Mouse (Mus musculus) ES-E14 (cell line): ENCODE measurements at regions not wholly inside any gene's neighbourhood (a gene's known extent, or its start where the extent isn't known, plus 50 kb on each side); places are given as distances from the start of the nearest gene placed in this dataset.

Experiments
- DNase-seq: peaks from one replicate; pipeline ENCODE4 v3.0.0-alpha.2; 2013; ENCODE audit warnings: low read depth, low spot score
- H3K27ac ChIP-seq: 2 replicates; pipeline ENCODE4 v1.5.1; 2012; ENCODE audit warnings: low read depth, mild to moderate bottlenecking, low read length, moderate library complexity, mixed read lengths; ENCODE audit not compliant: poor library complexity, insufficient read depth, severe bottlenecking
- H3K36me3 ChIP-seq: 2 replicates; pipeline ENCODE4 v1.6.1; 2012; ENCODE audit warnings: mild to moderate bottlenecking, low read length, moderate library complexity, mixed read lengths; ENCODE audit not compliant: control insufficient read depth, poor library complexity, insufficient read depth, severe bottlenecking
- H3K4me1 ChIP-seq, 2 experiments: fragments of 150-350 bp in 1 of 2; sonication (generic) in 1 of 2; 2 replicates each; pipeline ENCODE4 v1.6.1; 2012; ENCODE audit warnings: low read length in 2 of 2, mild to moderate bottlenecking in 1 of 2, mixed read lengths in 1 of 2; ENCODE audit not compliant: control insufficient read depth in 2 of 2, insufficient read depth in 2 of 2, poor library complexity in 1 of 2
- H3K4me3 ChIP-seq, 2 experiments: fragments of 150-350 bp in 1 of 2; sonication (generic) in 1 of 2; 2 replicates each; pipeline ENCODE4 v1.5.1; 2012; ENCODE audit warnings: low read length in 2 of 2, low read depth in 1 of 2, mild to moderate bottlenecking in 1 of 2, mixed read lengths in 1 of 2; ENCODE audit not compliant: insufficient read depth in 1 of 2, poor library complexity in 1 of 2, severe bottlenecking in 1 of 2
- H3K9ac ChIP-seq: 2 replicates; pipeline ENCODE4 v1.6.1; 2012; ENCODE audit warnings: low read depth, mild to moderate bottlenecking, low read length, mixed read lengths; ENCODE audit not compliant: poor library complexity, insufficient read depth, severe bottlenecking
- H3K9me3 ChIP-seq: fragments of 150-350 bp; sonication (generic); 2 replicates; pipeline ENCODE4 v1.6.1; 2012; ENCODE audit warnings: low read depth, mild to moderate bottlenecking, low read length; ENCODE audit not compliant: control insufficient read depth, insufficient read depth
- CHD2 ChIP-seq: IDR thresholded peaks from 2 replicates; pipeline ENCODE4 v1.6.1; 2014; ENCODE audit warnings: mild to moderate bottlenecking, low read depth, low read length, inconsistent platforms
- HCFC1 ChIP-seq: IDR thresholded peaks from 2 replicates; pipeline ENCODE4 v1.6.1; 2012; ENCODE audit warnings: low read length, inconsistent platforms, borderline replicate concordance; ENCODE audit not compliant: insufficient read depth
- MAFK ChIP-seq: IDR thresholded peaks from 2 replicates; pipeline ENCODE4 v1.6.1; 2014; ENCODE audit warnings: mild to moderate bottlenecking, low read depth, low read length, inconsistent platforms; ENCODE audit not compliant: insufficient read depth
- ZC3H11A ChIP-seq: IDR thresholded peaks from 2 replicates; pipeline ENCODE4 v1.6.1; 2012; ENCODE audit warnings: low read depth, mild to moderate bottlenecking, inconsistent platforms, low read length, borderline replicate concordance
- ZNF384 ChIP-seq: IDR thresholded peaks from 2 replicates; pipeline ENCODE4 v1.6.1; 2012; ENCODE audit warnings: low read depth, low read length, inconsistent platforms
- in situ Hi-C, 2 experiments: fragments of 600-800 bp; cut with MboI; formaldehyde crosslinking; loops; one replicate each; pipeline ENCODE4 v1.15.1; 2025; ENCODE audit warnings: low sequenced_read_pairs in 2 of 2, inconsistent platforms in 1 of 2; ENCODE audit not compliant: unreplicated experiment in 2 of 2

DNA sequence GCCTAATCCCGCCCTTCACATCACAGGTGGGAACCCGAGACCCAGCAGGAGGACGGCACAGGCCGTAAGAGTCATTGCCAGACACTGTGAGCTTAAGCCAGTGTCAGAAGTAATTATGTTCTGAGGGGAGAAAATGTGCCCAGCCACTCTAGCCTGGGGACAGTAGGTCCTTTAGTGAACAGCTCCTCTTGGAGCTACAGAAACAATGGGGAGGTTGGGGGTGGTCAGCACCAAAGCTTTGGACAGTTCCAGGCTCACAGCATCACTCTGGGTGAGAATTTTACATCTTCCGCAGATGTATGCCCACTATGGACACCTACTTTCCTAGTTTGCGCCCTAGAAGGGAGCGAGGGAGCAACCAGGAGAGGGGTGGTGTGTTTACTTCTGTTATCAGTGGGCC lies 65.7 kb upstream of the Pcbd1 start:
- in situ Hi-C loops = no loop called here
- TF ChIP-seq CHD2 (no peak), HCFC1 (no peak), ZC3H11A (no peak), MAFK (no peak), ZNF384 (no peak)

DNA sequence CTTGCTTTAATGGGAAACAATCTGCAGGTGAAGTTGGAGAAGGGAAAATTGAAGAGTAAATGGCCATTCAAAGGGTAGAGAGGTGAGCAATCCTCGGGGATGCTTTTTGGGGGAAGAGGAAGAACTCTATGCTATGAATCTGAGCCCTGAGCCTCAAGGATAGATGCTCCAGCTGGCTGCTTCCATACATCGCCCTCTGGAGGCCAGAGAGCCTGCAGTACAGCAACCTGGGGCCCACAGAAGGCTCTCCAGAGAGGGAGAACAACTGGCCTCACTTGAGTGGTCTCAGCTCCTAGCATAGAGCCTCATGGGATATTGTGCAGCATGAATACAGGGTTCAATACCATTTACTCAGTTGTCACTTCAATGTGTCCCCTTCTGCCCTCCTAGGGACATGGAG lies 69.6 kb upstream of the Pcbd1 start:
- no peak for DNase-seq
- Histone ChIP-seq H3K9me3 (no peaks in the 10 kb centered on the region), H3K27ac (no peak overlapping the region), H3K4me3 (no peak overlapping the region), H3K9ac (no peak overlapping the region), H3K4me1 (peaks cover 0 to 4% of the 10 kb centered on the region in 2 experiments; a peak in 1 of 4 replicates), H3K36me3 (no peaks in the 10 kb centered on the region)
- TF ChIP-seq ZNF384 (no peak), CHD2 (no peak), ZC3H11A (no peak), HCFC1 (no peak), MAFK (no peak)
- in situ Hi-C loops = no loop called here

More for the DNA sequence above, 65.7 kb upstream of the Pcbd1 start:
- no peak overlapping the region for H3K4me3 ChIP-seq
- H3K4me1 ChIP-seq = peaks cover 0 to 4% of the 10 kb centered on the region in 2 experiments; a peak in 1 of 4 replicates
- no peaks in the 10 kb centered on the region for H3K9me3 ChIP-seq
- H3K27ac ChIP-seq = no peak overlapping the region
- no peak overlapping the region for H3K9ac ChIP-seq
- peak; percentile 24 for DNase-seq
- H3K36me3 ChIP-seq = no peaks in the 10 kb centered on the region

DNA sequence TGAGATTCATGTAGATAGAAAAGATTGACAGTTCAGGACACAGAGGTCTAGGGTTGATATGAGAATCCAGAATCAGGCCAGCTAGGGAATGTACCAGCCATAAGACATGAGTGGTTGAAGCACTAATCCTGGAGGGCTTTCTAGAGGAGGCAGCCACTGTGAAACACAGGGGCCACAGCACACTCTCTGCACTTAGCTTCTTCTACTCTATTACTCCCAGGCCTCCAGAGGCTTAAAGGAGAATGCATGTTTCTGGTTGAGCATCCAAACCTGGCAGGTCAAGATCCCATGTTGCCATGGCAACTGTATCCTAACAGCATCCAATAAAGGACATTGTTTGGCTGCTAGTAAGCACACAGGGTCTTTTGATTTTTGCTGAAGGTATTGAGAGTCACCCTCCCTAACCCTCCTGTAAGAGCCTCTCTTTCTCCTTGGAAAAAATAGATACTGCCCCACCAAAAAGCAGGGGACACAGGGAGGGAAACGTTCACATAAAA lies 76.9 kb upstream of the Pcbd1 start:
- H3K4me1 ChIP-seq = no peaks in the 10 kb centered on the region; a peak in 1 of 4 replicates
- TF ChIP-seq ZC3H11A = no peak
- TF ChIP-seq HCFC1 = no peak
- no peak for TF ChIP-seq CHD2
- TF ChIP-seq MAFK = no peak
- TF ChIP-seq ZNF384 = no peak
- in situ Hi-C loops = no loop called here

DNA sequence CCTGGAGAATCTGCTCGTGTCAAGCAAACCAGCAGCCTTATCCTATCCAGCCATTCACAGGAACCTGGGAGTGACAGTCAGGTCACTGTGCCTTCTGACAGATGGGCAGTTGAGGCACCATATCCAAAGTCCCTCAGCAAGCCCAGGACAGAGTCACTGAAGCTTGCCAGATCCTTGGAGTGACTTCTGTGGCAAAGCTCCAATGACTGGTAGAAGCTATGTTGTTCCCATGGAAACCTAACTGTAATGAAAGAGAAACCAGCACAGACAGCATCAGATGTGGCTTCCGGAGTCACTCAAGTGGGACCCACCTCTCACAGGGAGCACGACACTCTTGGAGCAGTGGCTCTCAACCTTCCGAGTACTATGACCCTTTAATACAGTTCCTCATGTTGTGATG lies 78.4 kb upstream of the Pcbd1 start:
- Histone ChIP-seq H3K9me3 (no peaks in the 10 kb centered on the region), H3K4me1 (peaks cover 2 to 5% of the 10 kb centered on the region in 2 experiments; a peak in 2 of 4 replicates), H3K36me3 (no peaks in the 10 kb centered on the region), H3K9ac (no peak overlapping the region), H3K4me3 (no peak overlapping the region), H3K27ac (no peak overlapping the region)
- in situ Hi-C loops = no loop called here
- TF ChIP-seq ZC3H11A (no peak), MAFK (no peak), ZNF384 (no peak), CHD2 (no peak), HCFC1 (no peak)
- no peak for DNase-seq

More for the DNA sequence above, 76.9 kb upstream of the Pcbd1 start:
- H3K27ac ChIP-seq = no peak overlapping the region
- H3K9me3 ChIP-seq = no peaks in the 10 kb centered on the region
- no peaks in the 10 kb centered on the region for H3K36me3 ChIP-seq
- no peak for DNase-seq
- H3K4me3 ChIP-seq = no peak overlapping the region
- H3K9ac ChIP-seq = no peak overlapping the region

DNA sequence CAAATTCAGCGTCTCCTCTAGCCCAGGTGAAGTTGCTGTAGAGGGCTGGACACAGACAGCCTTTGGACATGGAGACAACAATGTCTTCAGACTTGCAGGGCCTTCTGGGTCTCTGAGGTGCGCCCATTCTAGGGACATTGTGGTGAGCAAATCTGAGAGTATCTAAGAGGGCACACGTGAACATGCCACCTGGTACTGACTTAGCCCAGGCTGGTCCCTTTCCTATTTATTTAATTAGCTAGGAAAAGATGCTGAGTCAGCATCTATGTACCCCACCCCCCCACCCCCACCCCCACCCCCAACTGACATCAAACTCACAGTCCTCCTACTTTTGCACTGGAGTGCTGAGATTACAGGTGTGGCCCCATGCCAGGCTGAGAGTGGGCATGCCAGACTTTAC lies 81.7 kb upstream of the Pcbd1 start:
- peaks cover 2 to 5% of the 10 kb centered on the region in 2 experiments; a peak in 2 of 4 replicates for H3K4me1 ChIP-seq
- in situ Hi-C loops = no loop called here
- no peaks in the 10 kb centered on the region for H3K9me3 ChIP-seq
- no peak for DNase-seq
- no peak overlapping the region for H3K4me3 ChIP-seq
- TF ChIP-seq HCFC1 (no peak), MAFK (peak; percentile 88), ZNF384 (no peak), CHD2 (no peak), ZC3H11A (no peak)
- H3K27ac ChIP-seq = no peak overlapping the region
- H3K9ac ChIP-seq = no peak overlapping the region
- H3K36me3 ChIP-seq = no peaks in the 10 kb centered on the region
